Mouse (Mus musculus) stomach, embryonic 16.5 days (tissue): ENCODE results near the gene Dennd6b. TPM values are rescaled to one million over a fixed set of nuclear protein-coding genes. Genes with fewer than 3 reads are reported as not detected.
A peak's percentile ranks its signal among the peaks of the same experiment; 100 is the strongest.

Experiments used
- ATAC-seq: fragments of 200-750 bp; cut with Nextera tagmentation; 2 replicates; pipeline ENCODE4 v1.8.0; 2017; ENCODE audit warnings: moderate number of reproducible peaks, moderate TSS enrichment; ENCODE audit not compliant: insufficient read depth, low FRiP score
- H3K27ac ChIP-seq: fragments of 300-500 bp; sonication (generic); 2 replicates; pipeline ENCODE4 v1.5.1; 2014; ENCODE audit warnings: low read length
- H3K27me3 ChIP-seq: fragments of 300-500 bp; sonication (generic); 2 replicates; pipeline ENCODE4 v1.6.1; 2014; ENCODE audit warnings: low read length, control low read depth, mixed read lengths; ENCODE audit not compliant: control insufficient read depth, insufficient read depth
- H3K36me3 ChIP-seq: fragments of 300-500 bp; sonication (generic); 2 replicates; pipeline ENCODE4 v1.6.1; 2014; ENCODE audit warnings: low read length; ENCODE audit not compliant: control insufficient read depth, insufficient read depth
- H3K4me1 ChIP-seq: fragments of 300-500 bp; sonication (generic); 2 replicates; pipeline ENCODE4 v1.6.1; 2014; ENCODE audit warnings: low read length, control low read depth, mixed read lengths; ENCODE audit not compliant: control insufficient read depth, insufficient read depth
- H3K4me2 ChIP-seq: fragments of 300-500 bp; sonication (generic); 2 replicates; pipeline ENCODE4 v1.6.1; 2014; ENCODE audit warnings: low read depth, low read length, mixed read lengths
- H3K4me3 ChIP-seq: fragments of 300-500 bp; sonication (generic); replicated peaks from 2 replicates; pipeline ENCODE4 v1.5.1; 2014; ENCODE audit warnings: mild to moderate bottlenecking, low read length
- H3K9ac ChIP-seq: fragments of 300-500 bp; sonication (generic); 2 replicates; pipeline ENCODE4 v1.6.1; 2014; ENCODE audit warnings: low read length
- H3K9me3 ChIP-seq: fragments of 300-500 bp; sonication (generic); replicated peaks from 2 replicates; pipeline ENCODE4 v1.6.1; 2016; ENCODE audit warnings: low read length, control low read depth; ENCODE audit not compliant: control insufficient read depth
- WGBS: fragments of 180-500 bp; shearing (Covaris S2); extraction: QIAGEN DNeasy Blood & Tissue Kit; methylation state at CpG from one replicate; pipeline ENCODE4 v1.1.7; 2014; 5-methylcytosine and 5-hydroxymethylcytosine counted together
- polyA plus RNA-seq: library from polyadenylated mRNA; unstranded; fragments of >200 nt; fragmentation: Nextera tagmentation; extraction: Ambion mirVana; gene quantifications from 2 replicates; pipeline ENCODE4 v1.2.1, GENCODE M21; 2015

The Dennd6b gene
- polyA plus RNA-seq, 1 experiment from 2014 or later: 13.4 TPM

DNA sequence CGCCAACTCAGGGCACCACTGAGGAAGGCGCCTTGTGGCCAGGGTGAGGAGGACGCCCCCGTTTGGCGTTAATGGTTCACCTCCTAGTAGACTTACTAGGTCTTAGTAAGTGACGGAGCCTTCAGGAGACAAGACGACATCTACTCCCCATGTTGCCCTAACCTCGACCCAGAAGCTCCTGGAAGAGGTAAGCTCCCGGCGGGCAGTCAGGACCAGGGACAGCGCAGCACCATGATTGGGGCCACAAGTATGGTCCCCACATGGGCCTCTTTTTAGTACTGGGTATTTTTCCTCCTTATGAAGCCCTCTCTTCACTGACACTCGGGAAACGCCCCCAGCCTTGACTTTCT is 46.3 kb downstream of the Dennd6b start:
- H3K36me3 ChIP-seq: peaks cover 5% of the 10 kb centered on the region; the same call in 1 of the 2 replicates
- WGBS: 4% methylated on average over 13 of the region's 13 CpGs
- no peaks in the 10 kb centered on the region for H3K9me3 ChIP-seq
- H3K4me1 ChIP-seq: peaks cover 17% of the 10 kb centered on the region
- peaks cover 26% of the 10 kb centered on the region for H3K27me3 ChIP-seq
- ATAC-seq: 0 out of 2 replicates have a peak, but pooled peaks have one; percentile 8
- H3K4me3 ChIP-seq: peak overlapping the region; percentile 67
- no peak overlapping the region for H3K27ac ChIP-seq
- H3K9ac ChIP-seq: peak overlapping the region; percentile 42; the same call in 1 of the 2 replicates
- H3K4me2 ChIP-seq: peak overlapping the region; percentile 93

DNA sequence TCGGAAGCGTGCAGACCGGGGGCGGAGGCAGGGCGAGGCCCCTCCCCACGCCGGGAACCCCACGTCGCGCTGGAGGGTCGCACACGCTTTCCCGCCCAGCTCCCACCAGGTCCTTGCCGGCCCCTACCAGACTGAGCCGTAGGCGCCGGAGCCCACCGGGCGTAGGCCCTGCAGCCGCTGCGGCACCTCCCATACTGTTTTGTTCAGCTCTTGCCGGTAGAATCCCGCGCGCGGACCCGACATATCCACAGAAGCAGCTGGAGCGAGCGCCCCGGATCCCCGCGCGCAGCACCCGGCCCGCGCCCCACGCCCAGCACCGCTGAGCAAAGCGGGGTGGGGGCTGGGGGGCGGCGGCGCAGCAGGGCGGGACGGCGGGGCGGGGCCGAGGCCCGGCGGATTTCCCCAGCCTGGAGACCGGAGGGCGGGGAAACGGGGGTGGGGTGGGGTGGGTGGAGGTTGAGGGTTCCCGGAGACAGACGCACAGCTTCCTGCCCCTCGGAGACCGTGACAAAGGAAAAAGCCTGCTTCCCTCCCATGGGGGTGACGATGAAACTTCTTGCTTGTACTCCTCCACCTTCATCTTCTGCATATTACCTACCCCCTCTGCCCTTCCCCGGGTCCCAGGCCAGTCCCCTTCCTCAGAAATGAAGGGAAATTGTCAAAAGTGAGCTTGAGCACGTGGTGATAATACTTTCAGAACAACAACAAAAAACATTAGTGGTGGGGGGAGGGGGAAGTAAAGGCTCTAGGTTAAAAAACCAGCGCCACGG is 46.8 kb downstream of the Dennd6b start, which contains the start of gene Mapk11:
TSS of gene Mapk11 (minus strand) at position 358 of the 770 bp plus-strand sequence.
- no peaks in the 10 kb centered on the region for H3K9me3 ChIP-seq
- under 1% methylated on average over 44 of the region's 61 CpGs for WGBS

DNA sequence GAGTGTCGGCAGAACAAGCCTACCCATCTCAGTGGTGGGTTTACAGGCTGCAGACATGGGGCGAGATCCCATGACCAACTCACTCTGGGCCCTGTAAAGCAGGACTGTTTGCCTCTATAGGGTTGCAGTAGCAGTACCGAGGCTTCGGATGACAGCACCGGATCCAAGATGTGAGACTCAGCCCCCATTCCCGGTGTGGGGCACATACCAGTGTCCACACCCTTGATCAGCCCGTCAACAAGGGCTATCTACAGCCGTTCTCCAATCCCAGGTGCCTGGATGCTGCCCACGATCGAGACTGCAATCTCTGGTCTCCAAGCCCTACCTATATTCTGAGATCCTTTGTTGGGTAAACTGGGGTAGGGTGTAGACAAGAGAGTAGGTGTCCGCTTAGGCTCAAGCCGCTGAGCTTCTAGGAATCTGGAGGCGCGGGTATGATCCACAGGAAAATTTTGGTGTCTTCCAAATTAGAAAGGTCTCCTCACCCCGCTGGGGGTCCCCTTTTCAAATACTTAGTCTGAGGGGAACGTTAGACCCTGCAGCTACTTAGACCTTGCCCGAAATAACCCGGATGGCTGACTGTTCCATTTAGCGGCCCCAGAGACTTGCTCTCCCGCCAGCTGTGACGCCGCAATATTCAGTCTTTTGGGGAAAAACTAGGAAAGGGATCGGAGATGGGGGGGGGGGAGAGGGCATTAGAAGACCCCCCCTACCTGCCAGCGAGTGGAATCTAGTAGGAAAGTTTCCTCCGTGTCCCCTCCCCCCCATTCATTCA is 47.6 kb downstream of the Dennd6b start:
- WGBS: 10% methylated on average over 25 of the region's 25 CpGs

More for the DNA sequence above, 46.8 kb downstream of the Dennd6b start, which contains the start of gene Mapk11:
- Histone ChIP-seq H3K4me1 (peaks cover 17% of the 10 kb centered on the region), H3K36me3 (no peaks in the 10 kb centered on the region), H3K27me3 (peaks cover 26% of the 10 kb centered on the region), H3K4me3 (peak within 1 kb of the TSS; percentile 67), H3K9ac (peak within 1 kb of the TSS; percentile 77), H3K4me2 (peak within 1 kb of the TSS; percentile 93), H3K27ac (peak within 1 kb of the TSS; percentile 34; the same call in 1 of the 2 replicates)
- peak; percentile 65 for ATAC-seq

DNA sequence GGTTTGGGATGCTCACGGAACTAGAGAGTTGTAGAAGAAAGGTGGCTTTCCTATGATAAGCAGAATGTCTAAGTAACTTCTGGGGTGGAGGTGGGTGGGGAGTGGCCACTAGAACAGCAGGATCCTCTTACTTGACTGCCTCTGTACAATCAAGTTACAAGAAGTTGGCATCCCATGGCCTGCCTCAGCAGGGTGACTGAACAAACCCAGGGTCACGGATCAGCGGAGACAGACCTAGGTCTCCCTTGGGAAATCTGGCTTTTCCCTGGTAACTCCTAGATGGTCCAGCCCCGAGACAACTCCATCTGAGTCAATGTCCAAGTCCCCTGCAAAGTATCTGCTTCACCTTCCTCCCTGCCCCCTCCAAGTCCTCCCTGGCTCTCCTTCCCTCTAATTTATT is 48.4 kb downstream of the Dennd6b start:
- Histone ChIP-seq H3K4me1 (peaks cover 17% of the 10 kb centered on the region), H3K36me3 (no peaks in the 10 kb centered on the region), H3K4me3 (no peak overlapping the region), H3K9ac (no peak overlapping the region), H3K27me3 (peaks cover 26% of the 10 kb centered on the region), H3K27ac (no peak overlapping the region), H3K4me2 (no peak overlapping the region), H3K9me3 (no peaks in the 10 kb centered on the region)
- ATAC-seq: no peak
- WGBS: 62% methylated on average over 4 of the region's 4 CpGs

More for the DNA sequence above, 47.6 kb downstream of the Dennd6b start:
- H3K4me1 ChIP-seq: peaks cover 17% of the 10 kb centered on the region
- H3K36me3 ChIP-seq: no peaks in the 10 kb centered on the region
- peak overlapping the region; percentile 77 for H3K9ac ChIP-seq
- no peak overlapping the region for H3K27ac ChIP-seq
- H3K27me3 ChIP-seq: peaks cover 26% of the 10 kb centered on the region
- H3K4me2 ChIP-seq: peak overlapping the region; percentile 93
- peak overlapping the region; percentile 67 for H3K4me3 ChIP-seq
- ATAC-seq: no peak
- no peaks in the 10 kb centered on the region for H3K9me3 ChIP-seq

DNA sequence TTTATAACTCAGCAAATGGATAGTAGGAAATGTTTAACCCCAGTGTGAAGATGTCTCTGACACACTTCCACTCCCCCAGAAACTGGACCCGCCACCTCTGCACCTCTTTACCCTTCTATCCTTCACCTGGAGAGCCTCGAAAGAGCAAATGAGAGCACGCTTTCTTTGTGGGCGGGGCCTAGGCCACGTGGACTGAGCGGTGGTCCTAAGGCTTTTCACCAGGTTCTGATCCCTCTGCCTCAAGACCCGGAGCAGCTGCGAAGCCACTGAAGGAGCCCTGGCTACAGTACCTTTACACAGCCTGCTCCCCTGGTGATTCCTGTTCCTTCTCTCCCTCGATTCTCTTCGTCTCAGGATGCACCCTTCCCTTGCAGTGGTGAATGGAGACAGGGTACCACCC is 48.8 kb downstream of the Dennd6b start:
- Histone ChIP-seq H3K4me1 (peaks cover 17% of the 10 kb centered on the region), H3K36me3 (no peaks in the 10 kb centered on the region), H3K4me2 (no peak overlapping the region), H3K4me3 (0 out of 2 replicates have a peak overlapping the region, but pooled peaks have one; percentile 1), H3K27ac (no peak overlapping the region), H3K27me3 (peaks cover 29% of the 10 kb centered on the region), H3K9me3 (no peaks in the 10 kb centered on the region), H3K9ac (no peak overlapping the region)
- ATAC-seq: no peak
- 27% methylated on average over 10 of the region's 10 CpGs for WGBS

DNA sequence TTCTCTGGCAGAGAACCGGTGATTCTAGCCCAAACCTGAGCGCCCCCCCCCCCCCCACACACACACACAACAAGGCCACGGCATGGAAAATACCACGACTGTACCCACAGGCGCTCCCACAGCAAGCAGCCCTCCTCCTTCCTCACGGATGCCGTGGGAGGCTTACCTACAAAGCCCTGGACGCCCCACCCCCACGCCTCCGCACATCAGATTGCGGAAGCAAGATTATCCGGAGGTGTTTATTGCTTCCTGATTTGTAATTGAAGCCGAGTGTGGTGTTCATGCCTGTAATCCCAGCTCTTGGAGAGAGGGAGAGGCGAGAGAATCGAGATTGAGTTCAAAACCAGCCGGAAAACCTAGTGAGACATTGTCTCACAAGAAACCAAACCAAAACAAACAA is 49.3 kb downstream of the Dennd6b start:
- Histone ChIP-seq H3K27me3 (peaks cover 29% of the 10 kb centered on the region), H3K27ac (no peak overlapping the region), H3K9ac (0 out of 2 replicates have a peak overlapping the region, but pooled peaks have one; percentile 32), H3K4me1 (peaks cover 17% of the 10 kb centered on the region), H3K36me3 (no peaks in the 10 kb centered on the region), H3K4me3 (peak overlapping the region; percentile 27), H3K9me3 (no peaks in the 10 kb centered on the region), H3K4me2 (peak overlapping the region; percentile 50)
- WGBS: 10% methylated on average over 15 of the region's 16 CpGs
- ATAC-seq: no peak

DNA sequence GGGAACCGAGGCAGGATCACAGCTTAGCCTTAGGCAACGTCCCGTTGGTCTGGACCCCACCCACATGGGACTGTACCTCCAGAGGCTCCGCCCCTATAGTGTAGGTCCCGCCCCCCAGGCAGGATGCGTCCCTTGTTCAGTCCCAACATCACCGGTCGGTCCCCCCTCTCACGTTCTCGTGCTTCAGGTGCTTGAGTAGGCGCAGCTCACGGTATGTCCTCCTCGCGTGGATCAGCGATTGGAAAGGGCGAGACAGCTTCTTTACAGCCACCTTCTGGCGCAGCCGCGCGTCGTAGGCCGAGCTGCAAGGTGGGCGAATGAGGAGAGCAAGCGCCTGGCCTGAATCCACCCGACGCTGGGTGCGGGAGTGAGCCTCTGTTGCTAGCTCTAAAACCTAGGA is 49.8 kb downstream of the Dennd6b start:
- peak; percentile 41; the same call in 1 of the 2 replicates for ATAC-seq
- 1% methylated on average over 27 of the region's 27 CpGs for WGBS
- Histone ChIP-seq H3K4me1 (peaks cover 17% of the 10 kb centered on the region), H3K36me3 (no peaks in the 10 kb centered on the region), H3K27me3 (peaks cover 31% of the 10 kb centered on the region), H3K4me2 (peak overlapping the region; percentile 50), H3K27ac (no peak overlapping the region), H3K4me3 (peak overlapping the region; percentile 27), H3K9me3 (no peaks in the 10 kb centered on the region), H3K9ac (peak overlapping the region; percentile 32; the same call in 1 of the 2 replicates)

DNA sequence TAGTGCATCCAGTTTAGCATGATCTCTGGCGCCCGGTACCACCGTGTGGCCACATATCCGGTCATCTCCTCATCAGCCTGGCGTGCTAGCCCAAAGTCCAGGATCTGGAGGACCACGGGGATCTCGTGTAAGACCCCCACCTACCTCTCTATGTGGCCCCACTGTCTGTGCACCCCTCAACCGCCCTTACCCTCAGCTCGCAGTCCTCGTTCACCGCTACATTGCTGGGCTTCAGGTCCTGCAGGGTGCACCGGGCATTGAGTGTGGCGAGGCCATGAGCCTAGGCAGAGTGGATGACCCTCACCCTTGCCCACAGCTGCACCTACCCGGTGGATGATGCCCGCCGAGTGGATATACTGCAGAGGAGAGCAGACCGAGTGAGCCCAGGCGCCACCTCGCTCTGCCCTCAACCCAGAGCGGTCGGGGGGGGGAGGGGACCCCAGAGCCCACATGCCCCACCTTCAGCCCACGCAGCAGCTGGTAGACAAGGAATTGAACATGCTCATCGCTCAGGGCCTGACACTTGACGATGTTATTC is 50.4 kb downstream of the Dennd6b start:
- no peak for ATAC-seq
- Histone ChIP-seq H3K9me3 (no peaks in the 10 kb centered on the region), H3K27ac (no peak overlapping the region), H3K4me3 (no peak overlapping the region), H3K4me2 (no peak overlapping the region), H3K36me3 (no peaks in the 10 kb centered on the region), H3K4me1 (peaks cover 17% of the 10 kb centered on the region), H3K9ac (no peak overlapping the region), H3K27me3 (peaks cover 38% of the 10 kb centered on the region)
- WGBS: 65% methylated on average over 24 of the region's 24 CpGs
